Mouse (Mus musculus): ENCODE measurements around the gene Tbc1d15. TPM values are rescaled to one million over a fixed set of nuclear protein-coding genes. Genes with fewer than 3 reads are reported as not detected.

Tbc1d15 gene
- polyA plus RNA-seq, 1 experiment, result 41.5 TPM

DNA sequence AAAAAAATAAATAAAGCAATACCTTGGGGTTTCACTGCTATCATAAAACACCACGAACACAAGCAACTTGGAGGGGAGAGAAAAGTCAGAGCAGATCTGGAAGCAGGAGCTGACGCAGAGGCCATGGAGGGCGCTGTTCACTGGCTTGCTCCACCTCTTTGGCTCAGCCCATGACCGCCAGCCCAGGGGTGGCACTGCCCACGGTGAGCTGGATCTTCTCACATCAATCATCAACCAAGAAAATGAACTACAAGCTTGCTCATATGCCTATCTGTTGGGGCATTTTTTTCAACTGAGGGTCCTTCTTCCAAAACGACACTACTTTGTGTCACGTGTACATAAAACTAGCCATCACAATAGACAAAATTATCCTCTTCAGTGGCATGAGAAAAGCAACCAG is 24.7 kb downstream of the Tbc1d15 start:
- H3K4me3 ChIP-seq (ENCODE audit: control insufficient read depth, low read depth, low read length), result no peak overlapping the region
- H3K4me1 ChIP-seq (ENCODE audit: control insufficient read depth, insufficient read depth, low read length), result no peaks in the 10 kb centered on the region
- TF ChIP-seq POLR2A (IDR thresholded peaks at IDR 0.05; ENCODE audit: control insufficient read depth, low read depth, low read length) (no peak), CTCF (IDR thresholded peaks at IDR 0.05; ENCODE audit: control insufficient read depth, insufficient read depth, insufficient replicate concordance, low read depth, low read length) (no peak)
- no peaks in the 10 kb centered on the region for H3K27me3 ChIP-seq (ENCODE audit: control insufficient read depth, insufficient read depth, low read length)
- H3K27ac ChIP-seq (ENCODE audit: control insufficient read depth, insufficient read depth, low read depth, low read length), result no peak overlapping the region
- no peaks in the 10 kb centered on the region for H3K36me3 ChIP-seq (ENCODE audit: control insufficient read depth, insufficient read depth, low read length)

DNA sequence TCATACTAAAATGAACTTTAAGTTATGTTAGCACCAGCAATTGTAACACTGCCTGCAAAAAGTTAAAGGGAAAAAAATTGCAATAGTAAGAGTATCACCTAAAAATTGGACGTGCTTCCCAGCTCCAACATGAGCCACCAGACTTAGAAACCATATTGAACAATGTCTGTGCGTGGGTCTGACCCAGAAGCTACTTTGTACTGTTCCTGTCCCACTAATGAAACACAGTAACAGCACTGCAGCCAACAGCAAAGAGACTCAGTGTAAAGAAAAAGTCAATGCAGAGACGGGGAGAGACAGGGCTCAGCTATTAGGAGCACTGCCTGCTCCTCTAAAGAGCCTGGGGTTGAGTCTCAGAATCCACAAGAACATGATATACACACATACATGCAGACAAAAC is 27.4 kb downstream of the Tbc1d15 start:
- no peaks in the 10 kb centered on the region for H3K4me1 ChIP-seq (ENCODE audit: control insufficient read depth, insufficient read depth, low read length)
- no peak overlapping the region for H3K27ac ChIP-seq (ENCODE audit: control insufficient read depth, insufficient read depth, low read depth, low read length)
- H3K36me3 ChIP-seq (ENCODE audit: control insufficient read depth, insufficient read depth, low read length), result no peaks in the 10 kb centered on the region; the same call in 1 of the 2 replicates
- TF ChIP-seq CTCF (IDR thresholded peaks at IDR 0.05; ENCODE audit: control insufficient read depth, insufficient read depth, insufficient replicate concordance, low read depth, low read length) (no peak), POLR2A (IDR thresholded peaks at IDR 0.05; ENCODE audit: control insufficient read depth, low read depth, low read length) (no peak)
- H3K4me3 ChIP-seq (ENCODE audit: control insufficient read depth, low read depth, low read length), result no peak overlapping the region
- H3K27me3 ChIP-seq (ENCODE audit: control insufficient read depth, insufficient read depth, low read length), result no peaks in the 10 kb centered on the region

DNA sequence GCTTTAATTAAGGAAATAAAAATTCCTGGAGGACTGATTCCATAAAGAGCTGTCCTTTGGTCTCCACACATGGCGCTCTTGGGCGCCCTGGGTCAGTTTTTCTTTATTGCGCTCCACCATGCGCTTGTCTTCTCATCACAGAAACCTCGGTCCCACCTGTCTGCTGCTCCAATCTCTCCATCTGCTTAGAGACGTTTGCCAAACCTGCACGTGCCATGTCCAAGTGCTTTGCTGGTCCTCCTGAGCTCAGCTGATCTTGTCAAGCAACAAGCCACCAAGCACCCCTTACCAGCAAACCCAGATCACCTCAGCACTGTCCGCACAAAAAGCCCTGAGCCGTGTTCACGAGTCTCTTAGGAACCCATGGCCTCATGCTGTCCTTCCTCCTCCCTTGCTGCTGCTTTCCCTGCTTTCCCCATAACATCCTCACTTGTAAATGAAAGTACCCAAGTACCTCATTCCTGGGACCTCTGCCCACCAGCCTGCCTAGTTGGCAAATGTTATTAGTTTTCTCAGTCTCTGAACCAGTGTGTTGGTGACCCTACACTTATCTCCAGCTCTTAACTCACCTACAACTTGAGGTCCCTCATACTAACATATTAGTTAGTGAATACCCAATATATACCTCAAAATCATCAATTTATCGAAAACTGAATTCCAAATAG is 38.2 kb downstream of the Tbc1d15 start:
- Histone ChIP-seq H3K27me3 (ENCODE audit: control insufficient read depth, insufficient read depth, low read length) (no peaks in the 10 kb centered on the region), H3K4me3 (ENCODE audit: control insufficient read depth, low read depth, low read length) (no peak overlapping the region), H3K36me3 (ENCODE audit: control insufficient read depth, insufficient read depth, low read length) (peaks cover 4% of the 10 kb centered on the region; the same call in 1 of the 2 replicates), H3K4me1 (ENCODE audit: control insufficient read depth, insufficient read depth, low read length) (no peaks in the 10 kb centered on the region), H3K27ac (ENCODE audit: control insufficient read depth, insufficient read depth, low read depth, low read length) (no peak overlapping the region)
- TF ChIP-seq POLR2A (IDR thresholded peaks at IDR 0.05; ENCODE audit: control insufficient read depth, low read depth, low read length) (no peak), CTCF (IDR thresholded peaks at IDR 0.05; ENCODE audit: control insufficient read depth, insufficient read depth, insufficient replicate concordance, low read depth, low read length) (no peak)

DNA sequence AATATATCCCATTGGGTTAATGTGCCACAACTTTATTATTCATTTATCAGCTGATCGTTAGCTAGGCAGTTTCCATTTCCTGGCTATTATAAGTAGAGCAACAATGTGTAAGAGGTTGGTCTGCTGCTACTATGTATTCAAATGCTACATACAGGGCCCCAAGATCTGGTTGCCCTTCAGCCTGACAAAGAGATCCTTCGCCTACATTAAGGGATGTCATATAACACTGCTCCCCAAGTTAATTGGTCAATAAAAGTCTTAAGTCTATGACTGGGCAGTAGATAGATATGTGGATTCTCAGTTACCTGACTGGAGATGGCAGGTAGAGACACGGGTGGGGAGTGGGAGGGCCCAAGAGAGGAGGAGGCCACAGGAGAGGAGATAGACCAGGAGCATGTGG is 45.4 kb downstream of the Tbc1d15 start:
- H3K36me3 ChIP-seq (ENCODE audit: control insufficient read depth, insufficient read depth, low read length), result peaks cover 1% of the 10 kb centered on the region; the same call in 1 of the 2 replicates
- no peak overlapping the region for H3K27ac ChIP-seq (ENCODE audit: control insufficient read depth, insufficient read depth, low read depth, low read length)
- TF ChIP-seq POLR2A (IDR thresholded peaks at IDR 0.05; ENCODE audit: control insufficient read depth, low read depth, low read length) (no peak), CTCF (IDR thresholded peaks at IDR 0.05; ENCODE audit: control insufficient read depth, insufficient read depth, insufficient replicate concordance, low read depth, low read length) (no peak)
- H3K4me1 ChIP-seq (ENCODE audit: control insufficient read depth, insufficient read depth, low read length), result no peaks in the 10 kb centered on the region
- no peaks in the 10 kb centered on the region for H3K27me3 ChIP-seq (ENCODE audit: control insufficient read depth, insufficient read depth, low read length)
- H3K4me3 ChIP-seq (ENCODE audit: control insufficient read depth, low read depth, low read length), result no peak overlapping the region

DNA sequence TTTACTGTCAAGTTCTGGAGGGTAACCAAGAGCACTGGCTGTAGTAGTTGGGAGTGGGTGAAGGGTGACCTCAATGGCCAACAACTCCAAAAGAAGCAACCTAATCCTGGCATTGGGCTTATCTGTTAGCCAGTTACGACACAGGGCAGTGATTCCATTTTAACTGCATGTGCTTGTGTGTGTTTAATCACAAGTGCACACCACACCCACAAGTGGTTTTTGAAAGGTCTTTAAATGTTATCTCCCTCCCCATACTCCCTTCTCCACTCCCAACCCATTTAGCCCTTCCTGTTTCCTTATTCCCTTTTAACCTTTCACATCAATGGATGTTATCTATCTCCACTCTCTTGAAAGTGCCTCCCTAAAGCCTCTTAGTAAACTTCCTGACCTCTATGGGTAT is 46.0 kb downstream of the Tbc1d15 start:
- TF ChIP-seq CTCF (IDR thresholded peaks at IDR 0.05; ENCODE audit: control insufficient read depth, insufficient read depth, insufficient replicate concordance, low read depth, low read length) (no peak), POLR2A (IDR thresholded peaks at IDR 0.05; ENCODE audit: control insufficient read depth, low read depth, low read length) (no peak)
- no peak overlapping the region for H3K27ac ChIP-seq (ENCODE audit: control insufficient read depth, insufficient read depth, low read depth, low read length)
- peaks cover 1% of the 10 kb centered on the region; the same call in 1 of the 2 replicates for H3K36me3 ChIP-seq (ENCODE audit: control insufficient read depth, insufficient read depth, low read length)
- no peak overlapping the region for H3K4me3 ChIP-seq (ENCODE audit: control insufficient read depth, low read depth, low read length)
- no peaks in the 10 kb centered on the region for H3K27me3 ChIP-seq (ENCODE audit: control insufficient read depth, insufficient read depth, low read length)
- H3K4me1 ChIP-seq (ENCODE audit: control insufficient read depth, insufficient read depth, low read length), result no peaks in the 10 kb centered on the region

DNA sequence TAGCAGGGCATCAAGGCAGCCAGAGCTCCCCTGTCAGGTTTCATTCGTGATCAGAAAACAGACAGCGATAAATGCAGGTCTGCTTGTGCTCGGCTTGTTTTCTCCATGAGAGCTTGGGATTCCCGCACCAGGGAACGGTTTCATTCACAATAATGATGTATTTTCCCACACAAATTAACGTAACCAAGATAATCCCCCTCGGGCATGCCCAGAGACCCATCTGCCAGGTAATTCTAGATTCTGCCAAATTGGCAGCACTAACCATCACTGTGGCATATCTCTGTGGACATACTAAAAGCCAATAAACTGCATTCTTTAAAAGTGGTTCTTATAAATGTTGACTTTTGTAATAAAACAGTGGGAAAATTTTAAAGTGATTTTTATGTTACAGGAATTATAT is 60.1 kb downstream of the Tbc1d15 start:
- H3K4me1 ChIP-seq (ENCODE audit: control insufficient read depth, insufficient read depth, low read length), result no peaks in the 10 kb centered on the region
- TF ChIP-seq CTCF (IDR thresholded peaks at IDR 0.05; ENCODE audit: control insufficient read depth, insufficient read depth, insufficient replicate concordance, low read depth, low read length) (no peak), POLR2A (IDR thresholded peaks at IDR 0.05; ENCODE audit: control insufficient read depth, low read depth, low read length) (no peak)
- H3K4me3 ChIP-seq (ENCODE audit: control insufficient read depth, low read depth, low read length), result no peak overlapping the region
- no peak overlapping the region for H3K27ac ChIP-seq (ENCODE audit: control insufficient read depth, insufficient read depth, low read depth, low read length)
- no peaks in the 10 kb centered on the region for H3K36me3 ChIP-seq (ENCODE audit: control insufficient read depth, insufficient read depth, low read length)
- no peaks in the 10 kb centered on the region for H3K27me3 ChIP-seq (ENCODE audit: control insufficient read depth, insufficient read depth, low read length)

DNA sequence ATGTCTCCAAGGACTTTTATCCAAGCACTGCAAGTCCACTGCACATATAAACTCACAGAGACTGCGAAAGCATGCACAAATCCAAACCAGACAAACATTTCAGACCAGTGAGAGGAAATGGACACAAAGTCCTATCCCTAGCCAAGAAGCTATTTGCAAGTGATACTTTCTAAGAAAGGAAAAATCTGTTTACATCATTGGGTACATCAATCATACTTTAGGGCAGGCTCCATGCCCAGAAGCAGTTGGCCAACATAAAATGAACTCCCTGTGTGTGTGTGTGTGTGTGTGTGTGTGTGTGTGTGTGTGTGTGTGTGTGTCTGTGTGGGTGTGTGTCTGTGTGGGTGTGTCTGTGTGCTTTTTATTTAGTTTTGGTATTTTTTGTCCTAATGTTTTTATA is 63.9 kb downstream of the Tbc1d15 start:
- Histone ChIP-seq H3K27ac (ENCODE audit: control insufficient read depth, insufficient read depth, low read depth, low read length) (no peak overlapping the region), H3K27me3 (ENCODE audit: control insufficient read depth, insufficient read depth, low read length) (no peaks in the 10 kb centered on the region), H3K4me1 (ENCODE audit: control insufficient read depth, insufficient read depth, low read length) (no peaks in the 10 kb centered on the region), H3K4me3 (ENCODE audit: control insufficient read depth, low read depth, low read length) (no peak overlapping the region), H3K36me3 (ENCODE audit: control insufficient read depth, insufficient read depth, low read length) (no peaks in the 10 kb centered on the region)
- TF ChIP-seq POLR2A (IDR thresholded peaks at IDR 0.05; ENCODE audit: control insufficient read depth, low read depth, low read length), result no peak
- no peak for TF ChIP-seq CTCF (IDR thresholded peaks at IDR 0.05; ENCODE audit: control insufficient read depth, insufficient read depth, insufficient replicate concordance, low read depth, low read length)
